Comparison of ENCODE assay signal across 7 mouse cellular contexts in the genomic region with DNA sequence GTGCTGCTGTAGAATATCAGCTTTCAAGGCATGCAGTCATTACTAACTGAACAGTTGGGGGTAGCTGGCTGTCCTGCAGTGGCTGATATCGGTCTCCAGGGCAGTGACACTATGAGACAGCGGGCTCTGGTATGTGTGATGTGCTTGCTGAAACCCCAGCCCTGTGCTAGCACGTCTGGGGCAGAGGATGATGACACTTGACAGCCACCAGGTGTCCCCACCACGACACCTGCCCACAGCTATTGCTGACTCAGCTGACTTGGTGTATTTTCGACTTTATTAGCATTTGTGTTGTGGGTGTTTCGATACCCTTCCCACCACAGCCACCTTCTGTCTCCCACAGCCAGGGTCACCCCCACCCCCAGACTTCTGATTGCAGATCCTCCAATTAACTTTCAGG. TPM values are rescaled to one million over a fixed set of nuclear protein-coding genes. Genes with fewer than 3 reads are reported as not detected.
DNase-seq lines count a peak whose midpoint lies in the region; ATAC-seq and TF ChIP-seq lines count a peak whose summit lies in the region.

No protein-coding gene starts in this region.

- no peaks in the 10 kb centered on the region for H3K4me1 ChIP-seq in limb, embryonic 14.5 days (ENCODE audit: control insufficient read depth, insufficient read depth, low read length)
- H3K4me1 ChIP-seq in limb, embryonic 10.5 days = no peaks in the 10 kb centered on the region
- H3K4me1 ChIP-seq in embryonic facial prominence, embryonic 14.5 days (ENCODE audit: control insufficient read depth, insufficient read depth, low read length) = no peaks in the 10 kb centered on the region
- no peaks in the 10 kb centered on the region for H3K4me1 ChIP-seq in kidney, embryonic 14.5 days (ENCODE audit: control insufficient read depth, insufficient read depth, low read length)
- H3K4me1 ChIP-seq in midbrain, embryonic 13.5 days (replicated peaks) = peaks cover 15% of the 10 kb centered on the region

- no peak overlapping the region for H3K4me3 ChIP-seq in limb, embryonic 14.5 days (replicated peaks; ENCODE audit: low read length)
- no peak overlapping the region for H3K4me3 ChIP-seq in limb, embryonic 10.5 days
- H3K4me3 ChIP-seq in embryonic facial prominence, embryonic 14.5 days (ENCODE audit: low read depth, low read length) = no peak overlapping the region
- no peak overlapping the region for H3K4me3 ChIP-seq in kidney, embryonic 14.5 days (ENCODE audit: low read length)
- H3K4me3 ChIP-seq in midbrain, embryonic 13.5 days (replicated peaks) = no peak overlapping the region

- H3K27ac ChIP-seq in limb, embryonic 14.5 days (replicated peaks; ENCODE audit: low read depth, low read length) = no peak overlapping the region
- no peak overlapping the region for H3K27ac ChIP-seq in limb, embryonic 10.5 days
- no peak overlapping the region for H3K27ac ChIP-seq in embryonic facial prominence, embryonic 14.5 days (replicated peaks; ENCODE audit: low read depth, low read length)
- no peak overlapping the region for H3K27ac ChIP-seq in kidney, embryonic 14.5 days (ENCODE audit: low read depth, low read length)
- H3K27ac ChIP-seq in midbrain, embryonic 13.5 days = no peak overlapping the region

- no peak for TF ChIP-seq POLR2A in limb, embryonic 14.5 days (IDR thresholded peaks at IDR 0.05; ENCODE audit: borderline replicate concordance, extremely low read depth, insufficient read depth, insufficient read length)

- no peaks in the 10 kb centered on the region for H3K27me3 ChIP-seq in limb, embryonic 14.5 days (ENCODE audit: control insufficient read depth, insufficient read depth, low read length)
- H3K27me3 ChIP-seq in limb, embryonic 10.5 days (ENCODE audit: low read depth, poor library complexity, severe bottlenecking) = peaks cover 25% of the 10 kb centered on the region
- no peaks in the 10 kb centered on the region for H3K27me3 ChIP-seq in embryonic facial prominence, embryonic 14.5 days (replicated peaks; ENCODE audit: control insufficient read depth, insufficient read depth, low read length)
- H3K27me3 ChIP-seq in kidney, embryonic 14.5 days (ENCODE audit: control insufficient read depth, insufficient read depth, low read length) = 0 out of 2 replicates have a peak, but pooled peaks cover 6% of the 10 kb centered on the region
- H3K27me3 ChIP-seq in midbrain, embryonic 13.5 days = no peaks in the 10 kb centered on the region

- peak; percentile 53; the same call in 1 of the 2 replicates for ATAC-seq in limb, embryonic 14.5 days (ENCODE audit: low FRiP score, low read depth)
- ATAC-seq in embryonic facial prominence, embryonic 14.5 days (ENCODE audit: low read depth) = peak; percentile 45; the same call in 1 of the 2 replicates
- peak; percentile 74; the same call in 1 of the 2 replicates for ATAC-seq in kidney, embryonic 14.5 days (ENCODE audit: low FRiP score, low TSS enrichment)
- peak; percentile 66 for ATAC-seq in midbrain, embryonic 13.5 days

- H3K4me2 ChIP-seq in limb, embryonic 14.5 days (replicated peaks; ENCODE audit: low read depth, low read length, severe bottlenecking) = no peak overlapping the region
- no peak overlapping the region for H3K4me2 ChIP-seq in embryonic facial prominence, embryonic 14.5 days (ENCODE audit: low read depth, low read length)
- no peak overlapping the region for H3K4me2 ChIP-seq in kidney, embryonic 14.5 days (replicated peaks; ENCODE audit: low read depth, low read length)
- no peak overlapping the region for H3K4me2 ChIP-seq in midbrain, embryonic 13.5 days (replicated peaks)

- DNase-seq in limb, embryonic 14.5 days (ENCODE audit: low spot score) = no peak
- DNase-seq in limb, embryonic 10.5 days (ENCODE audit: low spot score) = no peak
- peak; percentile 63 for DNase-seq in T-cell, adult 2 months (ENCODE audit: low spot score)
- DNase-seq in embryonic facial prominence, embryonic 14.5 days (ENCODE audit: low spot score) = peak; percentile 36
- peak; percentile 51 to 60 for DNase-seq in thymus, postnatal 36 days

- H3K9me3 ChIP-seq in limb, embryonic 14.5 days (ENCODE audit: control insufficient read depth, low read length) = no peaks in the 10 kb centered on the region
- no peaks in the 10 kb centered on the region for H3K9me3 ChIP-seq in limb, embryonic 10.5 days (replicated peaks)
- H3K9me3 ChIP-seq in embryonic facial prominence, embryonic 14.5 days (ENCODE audit: control insufficient read depth, low read length) = no peaks in the 10 kb centered on the region
- no peaks in the 10 kb centered on the region for H3K9me3 ChIP-seq in kidney, embryonic 14.5 days (ENCODE audit: control insufficient read depth, low read length)
- no peaks in the 10 kb centered on the region for H3K9me3 ChIP-seq in midbrain, embryonic 13.5 days

- 21% methylated on average over 6 of the region's 6 CpGs for WGBS in limb, embryonic 14.5 days
- 17% methylated on average over 6 of the region's 6 CpGs for WGBS in limb, embryonic 10.5 days
- WGBS in embryonic facial prominence, embryonic 14.5 days = 16% methylated on average over 6 of the region's 6 CpGs
- 13% methylated on average over 6 of the region's 6 CpGs for WGBS in kidney, embryonic 14.5 days
- WGBS in midbrain, embryonic 13.5 days = 18% methylated on average over 6 of the region's 6 CpGs

- no peak overlapping the region for H3K9ac ChIP-seq in limb, embryonic 14.5 days (ENCODE audit: low read depth, low read length, severe bottlenecking)
- no peak overlapping the region for H3K9ac ChIP-seq in embryonic facial prominence, embryonic 14.5 days (ENCODE audit: low read depth, low read length)
- no peak overlapping the region for H3K9ac ChIP-seq in kidney, embryonic 14.5 days (ENCODE audit: low read depth, low read length)
- H3K9ac ChIP-seq in midbrain, embryonic 13.5 days (replicated peaks) = no peak overlapping the region

- H3K36me3 ChIP-seq in limb, embryonic 14.5 days (ENCODE audit: control insufficient read depth, insufficient read depth, low read length) = no peaks in the 10 kb centered on the region
- H3K36me3 ChIP-seq in limb, embryonic 10.5 days = no peaks in the 10 kb centered on the region
- H3K36me3 ChIP-seq in embryonic facial prominence, embryonic 14.5 days (ENCODE audit: control insufficient read depth, insufficient read depth, low read length) = no peaks in the 10 kb centered on the region
- no peaks in the 10 kb centered on the region for H3K36me3 ChIP-seq in kidney, embryonic 14.5 days (ENCODE audit: control insufficient read depth, insufficient read depth, low read length)
- peaks cover 97% of the 10 kb centered on the region for H3K36me3 ChIP-seq in midbrain, embryonic 13.5 days

RNA-seq across cellular contexts. Expression of gene Ncan, which starts 16.2 kb away (rescaled TPM):
- 0.58 and 0.59 TPM in 2 replicates for polyA plus RNA-seq in limb, embryonic 14.5 days (2012; rRNA removed)
- 0.25 and 0.48 TPM in 2 replicates for polyA plus RNA-seq in limb, embryonic 14.5 days (2014; fragmentation: Nextera tagmentation; extraction: Ambion mirVana)
- polyA plus RNA-seq in limb, embryonic 10.5 days (2016; fragmentation: Nextera tagmentation; extraction: Ambion mirVana) = 0.29 and 0.61 TPM in 2 replicates
- 1.1 and 1.2 TPM in 2 replicates for polyA plus RNA-seq in embryonic facial prominence, embryonic 14.5 days (2014; fragmentation: Nextera tagmentation; extraction: Ambion mirVana)
- polyA plus RNA-seq in kidney, embryonic 14.5 days (2014; fragmentation: Nextera tagmentation; extraction: Ambion mirVana) = 0.07 and 0.19 TPM in 2 replicates
- 139 and 146 TPM in 2 replicates for polyA plus RNA-seq in midbrain, embryonic 13.5 days (2015; fragmentation: Nextera tagmentation; extraction: Ambion mirVana)

RNA-seq across cellular contexts. Expression of gene Hapln4, which starts 21.2 kb away (rescaled TPM):
- 0.23 and 0.38 TPM in 2 replicates for polyA plus RNA-seq in limb, embryonic 14.5 days (2012; rRNA removed)
- polyA plus RNA-seq in limb, embryonic 14.5 days (2014; fragmentation: Nextera tagmentation; extraction: Ambion mirVana) = 0.41 TPM in 1 of 2 replicates, not detected in the other
- polyA plus RNA-seq in limb, embryonic 10.5 days (2016; fragmentation: Nextera tagmentation; extraction: Ambion mirVana) = 0.04 TPM in 1 of 2 replicates, not detected in the other
- 0.34 and 0.53 TPM in 2 replicates for polyA plus RNA-seq in embryonic facial prominence, embryonic 14.5 days (2014; fragmentation: Nextera tagmentation; extraction: Ambion mirVana)
- polyA plus RNA-seq in kidney, embryonic 14.5 days (2014; fragmentation: Nextera tagmentation; extraction: Ambion mirVana) = not detected in 2 replicates
- 0.39 and 0.40 TPM in 2 replicates for polyA plus RNA-seq in midbrain, embryonic 13.5 days (2015; fragmentation: Nextera tagmentation; extraction: Ambion mirVana)

RNA-seq across cellular contexts. Expression of gene Nr2c2ap, which starts 26.6 kb away (rescaled TPM):
- 17.4 and 19.3 TPM in 2 replicates for polyA plus RNA-seq in limb, embryonic 14.5 days (2012; rRNA removed)
- polyA plus RNA-seq in limb, embryonic 14.5 days (2014; fragmentation: Nextera tagmentation; extraction: Ambion mirVana) = 18.3 and 20.8 TPM in 2 replicates
- 29.6 and 35.9 TPM in 2 replicates for polyA plus RNA-seq in limb, embryonic 10.5 days (2016; fragmentation: Nextera tagmentation; extraction: Ambion mirVana)
- 18.7 and 20.4 TPM in 2 replicates for polyA plus RNA-seq in embryonic facial prominence, embryonic 14.5 days (2014; fragmentation: Nextera tagmentation; extraction: Ambion mirVana)
- 25.5 and 40.7 TPM in 2 replicates for polyA plus RNA-seq in kidney, embryonic 14.5 days (2014; fragmentation: Nextera tagmentation; extraction: Ambion mirVana)
- polyA plus RNA-seq in midbrain, embryonic 13.5 days (2015; fragmentation: Nextera tagmentation; extraction: Ambion mirVana) = 27.2 and 30.4 TPM in 2 replicates

RNA-seq across cellular contexts. Expression of gene Tm6sf2, which starts 31.8 kb away (rescaled TPM):
- 5.2 and 7.2 TPM in 2 replicates for polyA plus RNA-seq in limb, embryonic 14.5 days (2012; rRNA removed)
- polyA plus RNA-seq in limb, embryonic 14.5 days (2014; fragmentation: Nextera tagmentation; extraction: Ambion mirVana) = 0.54 and 1.2 TPM in 2 replicates
- polyA plus RNA-seq in limb, embryonic 10.5 days (2016; fragmentation: Nextera tagmentation; extraction: Ambion mirVana) = 0.59 and 0.73 TPM in 2 replicates
- polyA plus RNA-seq in embryonic facial prominence, embryonic 14.5 days (2014; fragmentation: Nextera tagmentation; extraction: Ambion mirVana) = 0.47 and 1.1 TPM in 2 replicates
- 0.55 and 0.89 TPM in 2 replicates for polyA plus RNA-seq in kidney, embryonic 14.5 days (2014; fragmentation: Nextera tagmentation; extraction: Ambion mirVana)
- polyA plus RNA-seq in midbrain, embryonic 13.5 days (2015; fragmentation: Nextera tagmentation; extraction: Ambion mirVana) = 1.8 TPM in 2 replicates

RNA-seq across cellular contexts. Expression of gene Rfxank, which starts 34.4 kb away (rescaled TPM):
- 33.5 and 38.6 TPM in 2 replicates for polyA plus RNA-seq in limb, embryonic 14.5 days (2012; rRNA removed)
- polyA plus RNA-seq in limb, embryonic 14.5 days (2014; fragmentation: Nextera tagmentation; extraction: Ambion mirVana) = 17.6 and 17.8 TPM in 2 replicates
- 20.1 and 27.9 TPM in 2 replicates for polyA plus RNA-seq in limb, embryonic 10.5 days (2016; fragmentation: Nextera tagmentation; extraction: Ambion mirVana)
- 13.0 and 17.1 TPM in 2 replicates for polyA plus RNA-seq in embryonic facial prominence, embryonic 14.5 days (2014; fragmentation: Nextera tagmentation; extraction: Ambion mirVana)
- 18.6 and 19.6 TPM in 2 replicates for polyA plus RNA-seq in kidney, embryonic 14.5 days (2014; fragmentation: Nextera tagmentation; extraction: Ambion mirVana)
- 12.5 and 13.4 TPM in 2 replicates for polyA plus RNA-seq in midbrain, embryonic 13.5 days (2015; fragmentation: Nextera tagmentation; extraction: Ambion mirVana)

Comparison
In these comparisons a context has a peak if more than half of its experiments do, and no peak if none do; other contexts are left out.
1. DNase-seq: peak in T-cell, adult 2 months (single experiment), embryonic facial prominence, embryonic 14.5 days (single experiment) and thymus, postnatal 36 days (2 of 2); none in limb, embryonic 14.5 days (single experiment) and limb, embryonic 10.5 days (single experiment).
2. RNA of gene Ncan, which starts 16.2 kb away (polyA plus RNA-seq): 139 to 146 TPM in midbrain, embryonic 13.5 days; 1.1 to 1.2 TPM in embryonic facial prominence, embryonic 14.5 days, 0.29 to 0.61 TPM in limb, embryonic 10.5 days, 0.25 to 0.59 TPM in limb, embryonic 14.5 days and 0.07 to 0.19 TPM in kidney, embryonic 14.5 days; every median in the first group is over 10 times any median in the second.
3. Peak in every context shown above with its lines, with median percentiles within 50 percentile points of each other: ATAC-seq.